Mouse (Mus musculus) cerebellum, postnatal 10 days (tissue): ENCODE measurements around the gene Srgap3.

Source experiments
- DNase-seq, 2 experiments: peaks; one replicate each; pipeline ENCODE4 v3.0.0; 2021; ENCODE audit warnings: mixed read lengths in 2 of 2

Srgap3 gene

GRCm38 (mm10) chr6:112857057-112857456 is 90.0 kb downstream of the Srgap3 start:
- DNase-seq = no peak

- no peak for DNase-seq
Observed at GRCm38 (mm10) chr6:112855183-112855582, 91.9 kb downstream of the Srgap3 start.

DNA sequence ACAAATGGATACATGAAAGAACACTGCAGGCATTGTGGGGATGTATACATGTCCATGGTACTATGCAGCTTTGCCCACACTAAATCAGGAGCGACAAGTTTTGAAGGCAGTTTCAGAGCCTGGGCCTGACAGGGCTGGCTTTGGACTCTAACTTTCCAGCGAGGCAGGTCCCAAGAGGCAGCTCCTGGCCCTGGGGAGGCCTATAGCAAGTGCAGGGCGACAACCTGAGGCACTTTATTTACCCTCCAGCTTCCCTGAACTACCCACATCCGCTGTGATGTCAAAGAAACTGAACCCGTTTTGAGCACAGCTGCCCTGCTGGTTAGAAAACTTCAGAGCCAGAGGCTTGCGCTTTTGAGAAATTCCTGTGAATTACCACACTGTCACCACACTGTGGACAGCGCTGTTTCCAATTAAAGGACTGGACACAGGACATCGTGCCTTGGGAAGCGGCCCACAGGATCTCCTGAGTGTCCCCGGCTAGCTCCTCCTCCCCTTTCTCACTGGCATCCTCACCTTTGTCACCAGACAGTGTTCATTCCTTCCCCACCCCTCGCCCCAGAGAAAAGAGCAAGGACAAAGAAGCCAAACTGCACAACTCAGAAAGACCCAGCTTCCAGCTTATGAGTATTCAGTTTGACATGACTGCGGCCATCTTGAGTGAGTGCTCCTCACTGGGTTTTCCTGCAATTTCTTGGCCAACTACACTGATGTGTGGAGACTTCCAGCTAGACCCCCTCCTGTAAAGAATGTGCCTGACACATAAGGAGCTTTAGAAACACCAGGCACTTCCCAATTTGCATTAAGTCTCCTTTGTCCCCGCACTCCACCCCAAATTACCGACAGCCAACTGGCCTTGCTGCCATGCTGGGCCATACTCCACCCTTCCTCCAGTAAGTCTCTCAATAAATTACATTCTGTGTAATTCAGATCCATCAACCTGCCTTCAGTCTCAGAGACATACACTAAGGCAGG is 94.5 kb downstream of the Srgap3 start:
- DNase-seq = no peak

DNA sequence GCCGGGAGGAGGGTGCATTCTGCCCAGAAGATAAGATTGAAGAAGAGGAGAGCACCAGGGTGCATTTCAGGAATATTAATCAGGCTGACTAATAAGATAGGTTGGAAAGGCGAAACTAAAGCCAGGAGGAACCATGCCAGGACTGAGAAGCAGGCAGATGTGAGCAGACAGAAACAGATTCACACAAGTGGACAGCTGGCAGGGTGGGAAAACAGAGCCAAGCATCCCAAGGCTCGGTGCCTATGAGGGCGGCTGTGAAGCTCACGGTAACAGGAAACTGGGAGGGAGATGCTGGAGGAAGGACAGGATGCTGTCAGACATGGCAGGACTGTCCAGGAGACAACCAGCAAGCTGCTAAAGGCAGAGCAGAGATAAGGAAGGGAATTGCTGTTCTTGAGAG is 96.3 kb downstream of the Srgap3 start:
- peak; percentile 69 to 76 for DNase-seq

DNA sequence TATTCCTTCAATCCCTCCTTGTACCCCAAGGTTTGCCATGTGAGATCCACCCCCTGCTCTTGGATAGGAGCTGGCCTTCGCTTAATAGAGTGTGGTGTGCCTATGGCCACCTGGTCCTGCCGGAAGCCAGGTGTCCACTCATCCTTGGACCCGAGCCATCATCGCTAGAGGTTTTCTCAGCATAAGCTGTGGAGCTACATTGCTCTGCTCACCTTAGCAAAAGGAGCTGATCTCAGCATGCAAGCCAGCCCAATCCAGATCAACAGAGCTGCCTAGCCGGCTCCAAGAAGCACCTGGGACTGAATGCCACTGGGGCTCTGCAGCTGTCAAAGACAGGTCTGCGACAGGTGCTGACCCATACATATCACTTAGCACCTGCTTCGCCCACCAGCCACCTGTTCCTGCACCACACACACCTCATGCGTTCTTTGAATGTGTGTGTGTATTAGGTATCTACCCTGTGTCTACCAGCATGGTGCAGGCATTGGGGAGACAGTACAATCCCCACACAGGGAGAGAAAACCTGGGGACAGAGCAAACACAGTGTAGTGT is 98.4 kb downstream of the Srgap3 start:
- peak; percentile 51 to 53 for DNase-seq

DNA sequence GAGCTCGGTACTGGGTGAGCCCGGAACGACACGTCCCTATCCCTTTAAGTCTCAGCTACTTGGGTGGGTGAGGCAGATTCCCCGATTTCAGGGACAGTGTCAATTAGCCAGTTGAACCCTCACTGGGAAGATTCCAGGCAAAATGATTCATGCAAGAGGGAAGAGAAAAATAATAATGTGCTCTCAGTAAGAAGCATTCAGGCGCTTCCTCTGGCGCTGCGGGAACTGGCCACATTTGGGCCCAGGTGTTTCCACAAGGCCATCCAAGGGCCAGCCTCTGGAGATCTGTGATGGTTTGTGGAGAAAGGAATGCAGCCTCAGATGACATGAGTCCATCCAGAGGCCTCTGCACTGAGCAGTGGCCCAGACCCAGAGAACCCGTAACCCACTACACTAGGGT is 100.2 kb downstream of the Srgap3 start:
- DNase-seq = no peak

DNA sequence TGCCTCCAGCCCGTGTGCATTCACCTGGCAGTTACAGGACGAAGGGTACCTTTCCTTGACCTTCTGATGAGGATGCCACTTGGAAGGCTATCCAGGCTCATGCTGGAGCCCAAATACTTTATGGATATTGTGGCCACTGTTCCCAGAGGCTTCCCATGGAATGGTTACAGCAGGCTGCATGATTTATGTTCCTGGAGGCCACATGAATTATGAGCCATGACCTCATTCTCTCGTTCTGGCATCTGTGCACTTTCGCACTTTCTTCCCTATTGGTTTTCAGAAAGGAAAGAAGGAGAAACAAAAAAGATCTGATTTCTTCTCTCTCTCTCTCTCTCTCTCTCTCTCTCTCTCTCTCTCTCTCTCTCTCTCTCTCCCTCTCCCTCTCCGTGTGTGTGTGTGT is 104.6 kb downstream of the Srgap3 start:
- DNase-seq = no peak

- no peak for DNase-seq
Observed at GRCm38 (mm10) chr6:112840400-112840799, 106.7 kb downstream of the Srgap3 start.

DNA sequence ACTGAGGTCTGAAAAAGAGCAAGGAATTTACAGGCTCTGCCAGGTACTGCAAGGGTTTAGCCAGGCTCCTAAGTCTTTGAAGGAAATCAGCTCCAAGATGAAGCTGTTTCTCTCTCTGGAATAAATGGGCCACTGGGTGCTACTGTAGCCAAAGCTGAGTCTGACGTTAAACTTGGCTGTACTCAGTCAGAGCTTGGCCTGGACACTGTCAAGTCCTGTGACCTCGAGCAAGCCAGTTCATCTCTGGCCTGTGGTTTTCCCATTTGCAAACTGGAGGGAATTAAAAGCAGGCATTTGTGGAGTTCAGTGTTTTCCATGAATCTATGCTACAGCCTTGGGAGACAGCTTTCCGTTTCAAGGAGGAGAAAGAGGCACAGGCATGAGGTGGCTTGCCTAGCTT is 107.7 kb downstream of the Srgap3 start:
- no peak for DNase-seq

DNA sequence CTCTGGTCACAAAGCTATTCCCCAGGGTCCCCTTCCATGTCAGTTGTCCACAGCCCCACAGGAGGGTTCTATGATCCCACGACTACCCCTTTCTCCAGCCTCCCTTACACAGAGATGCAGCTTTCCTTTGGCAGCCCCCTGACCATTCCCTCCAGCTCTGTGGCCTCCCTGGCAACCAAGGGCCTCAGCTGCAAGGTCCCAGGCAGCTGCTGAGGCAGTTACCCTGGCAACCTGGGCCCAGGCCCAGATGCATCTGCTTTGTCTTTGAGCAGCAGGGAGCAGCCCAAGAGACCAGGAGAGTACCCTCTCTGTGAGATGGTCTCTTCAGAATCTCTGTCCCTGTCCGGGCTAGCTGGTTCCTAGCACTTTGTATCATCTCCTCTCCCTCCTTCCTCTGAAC is 108.2 kb downstream of the Srgap3 start:
- peak; percentile 75 to 87 for DNase-seq

GRCm38 (mm10) chr6:112836712-112837111 is 110.4 kb downstream of the Srgap3 start:
- no peak for DNase-seq

DNA sequence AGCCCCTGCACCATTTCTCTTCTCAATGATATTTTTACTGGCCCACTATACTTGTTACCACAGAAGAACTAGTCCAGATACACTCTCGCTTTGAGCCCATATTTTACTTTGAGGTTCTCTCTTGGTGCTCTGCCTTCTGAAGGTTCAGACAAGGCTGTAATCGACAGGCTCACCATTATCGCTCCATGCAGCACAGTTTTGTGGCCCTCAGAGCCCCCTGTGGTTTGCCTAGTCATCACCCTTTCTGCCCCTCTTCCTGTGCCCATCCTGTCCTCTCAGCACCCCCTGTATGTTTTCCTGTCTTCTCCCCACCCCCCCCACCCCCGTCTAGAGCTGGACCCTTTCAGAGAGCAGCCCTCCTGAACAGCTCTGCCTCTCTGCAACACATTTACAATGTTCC is 111.7 kb downstream of the Srgap3 start:
- no peak for DNase-seq

DNA sequence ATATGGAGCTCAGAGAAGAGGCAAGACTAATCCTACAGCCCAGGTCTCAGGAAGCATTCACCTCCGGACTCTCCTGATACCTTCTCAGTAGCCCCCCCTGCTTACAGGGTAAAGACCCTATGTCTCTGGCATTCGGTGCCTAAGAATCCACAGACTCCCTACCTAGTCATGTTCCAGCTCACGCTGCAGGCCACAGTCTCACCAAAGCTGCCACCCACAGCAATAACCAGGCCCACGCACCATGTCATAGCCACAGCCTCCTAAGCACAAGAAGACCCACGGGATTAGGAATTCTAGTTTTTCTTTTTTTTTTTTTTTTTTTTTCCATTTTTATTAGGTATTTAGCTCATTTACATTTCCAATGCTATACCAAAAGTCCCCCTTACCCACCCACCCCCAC is 112.6 kb downstream of the Srgap3 start:
- DNase-seq = no peak

DNA sequence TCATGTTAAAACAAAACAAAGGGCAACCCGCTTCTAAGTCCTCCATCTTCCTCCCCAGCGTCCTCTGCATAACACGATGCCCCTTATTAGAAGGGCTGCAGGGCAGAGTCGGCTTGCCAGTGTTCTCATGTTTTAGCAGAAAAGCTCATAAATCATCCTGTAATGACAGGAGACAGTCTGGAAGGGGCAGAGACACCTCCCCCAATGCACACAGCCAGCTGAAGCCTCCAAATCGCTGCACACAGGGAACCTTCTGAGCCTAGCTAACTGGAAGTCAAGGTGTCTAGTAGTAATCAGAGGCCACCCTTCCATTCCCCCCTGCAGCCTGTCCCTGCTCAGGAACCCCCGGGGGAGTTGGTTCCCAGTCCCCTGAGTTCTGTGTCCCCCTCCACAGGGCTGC is 113.3 kb downstream of the Srgap3 start:
- no peak for DNase-seq

- DNase-seq = peak in 1 of 2 experiments; percentile 55
Observed at GRCm38 (mm10) chr6:112829196-112829595, 117.9 kb downstream of the Srgap3 start.

DNA sequence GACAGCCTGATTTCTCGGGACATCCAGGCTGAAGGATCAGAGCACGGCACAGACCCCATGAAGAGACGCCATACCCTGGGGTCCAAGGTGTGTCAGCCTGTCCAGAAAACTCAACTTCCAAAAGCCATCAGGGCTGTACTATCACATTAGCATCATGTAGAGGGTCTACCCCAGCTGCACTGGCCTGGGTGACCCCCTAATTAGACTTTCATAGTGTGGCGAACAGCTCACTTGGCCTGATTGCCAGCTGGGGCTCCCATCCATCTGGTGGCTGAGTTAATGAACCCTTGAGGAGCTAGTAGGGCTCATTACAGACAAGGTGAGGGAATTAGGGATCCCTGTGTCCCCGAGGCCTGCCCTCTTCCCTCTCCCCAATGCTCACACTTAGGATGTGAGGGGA is 118.6 kb downstream of the Srgap3 start:
- DNase-seq = peak in 1 of 2 experiments; percentile 59

DNA sequence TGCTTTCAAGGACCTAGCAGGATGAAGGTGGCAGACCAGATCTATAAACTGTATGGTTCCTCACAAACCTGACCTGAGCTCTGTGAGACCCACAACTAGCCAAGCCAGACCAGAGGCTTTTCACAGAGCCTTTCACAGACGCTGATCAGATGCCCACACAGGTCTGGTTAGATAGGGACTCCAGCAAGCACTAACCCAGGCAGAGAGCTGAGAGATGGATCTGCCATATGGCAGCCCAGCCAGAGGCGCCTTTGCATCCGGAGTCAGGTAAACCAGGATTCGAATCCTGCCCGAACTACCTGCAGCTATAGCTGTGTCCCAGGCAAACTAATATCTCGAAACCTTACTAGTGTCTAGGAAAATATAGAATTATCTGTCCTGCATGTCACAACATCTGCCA is 121.4 kb downstream of the Srgap3 start:
- DNase-seq = no peak

- peak; percentile 85 to 89 for DNase-seq
Observed at GRCm38 (mm10) chr6:112823096-112823495, 124.0 kb downstream of the Srgap3 start.

DNA sequence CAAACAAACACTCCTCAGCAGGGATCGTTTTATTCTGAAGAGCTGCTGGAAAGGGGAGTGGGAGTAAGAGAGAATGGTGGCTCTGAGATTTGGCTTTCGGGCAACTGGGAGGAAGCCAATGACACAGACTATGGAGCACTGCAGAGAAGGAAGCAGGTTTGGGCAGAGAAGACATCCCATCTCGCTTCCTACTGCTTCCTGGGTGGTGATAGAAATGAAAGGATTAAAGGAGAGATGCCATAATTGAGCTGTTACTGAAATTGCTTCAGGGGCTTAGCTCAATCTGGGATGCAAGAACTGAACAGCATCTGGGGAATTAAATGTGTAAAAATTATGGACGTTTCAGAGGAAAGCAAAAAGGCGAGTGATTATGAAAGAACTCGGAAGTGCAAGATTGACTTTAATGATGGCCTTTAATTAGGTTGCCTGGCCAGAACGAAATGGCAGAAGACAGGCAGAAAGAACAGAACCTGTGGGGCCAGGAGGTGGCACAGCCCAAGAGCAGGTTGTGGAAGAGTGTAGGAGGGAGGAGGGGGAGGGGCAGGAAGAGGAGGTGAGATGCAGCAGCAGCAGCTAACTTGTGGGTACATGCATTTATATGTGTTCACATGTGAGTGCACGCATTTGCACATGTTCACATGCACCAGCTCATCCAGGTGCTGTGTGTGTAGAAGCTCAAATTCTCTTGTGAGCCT is 126.6 kb downstream of the Srgap3 start:
- DNase-seq = peak; percentile 61 to 64

DNA sequence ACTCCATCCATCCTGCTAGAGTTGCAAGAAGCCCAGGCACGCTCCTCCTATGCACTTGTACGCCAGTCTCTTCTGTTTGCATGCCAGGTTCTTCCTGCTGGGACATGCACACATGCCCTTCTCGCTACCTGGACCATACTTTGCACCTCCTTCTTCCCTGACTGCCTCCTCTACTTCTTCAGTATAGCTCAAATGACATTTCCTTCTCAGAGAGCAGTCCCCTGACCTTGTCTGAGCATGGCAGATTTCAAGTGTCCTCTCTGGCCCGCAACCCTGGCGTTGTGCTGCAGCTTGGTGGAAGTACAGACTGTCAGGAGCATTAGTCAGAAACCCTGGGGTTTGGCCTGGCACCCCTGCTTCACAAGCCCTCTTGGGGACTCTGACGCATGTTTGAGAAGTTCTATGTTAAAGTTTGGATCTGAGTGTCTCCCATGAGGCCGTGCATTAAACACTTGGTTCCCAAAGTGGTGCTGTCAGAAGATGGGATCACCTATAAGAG is 128.6 kb downstream of the Srgap3 start:
- no peak for DNase-seq

- DNase-seq = no peak
Observed at GRCm38 (mm10) chr6:112815604-112816003, 131.5 kb downstream of the Srgap3 start.

GRCm38 (mm10) chr6:112814525-112815086 is 132.5 kb downstream of the Srgap3 start:
- no peak for DNase-seq

DNA sequence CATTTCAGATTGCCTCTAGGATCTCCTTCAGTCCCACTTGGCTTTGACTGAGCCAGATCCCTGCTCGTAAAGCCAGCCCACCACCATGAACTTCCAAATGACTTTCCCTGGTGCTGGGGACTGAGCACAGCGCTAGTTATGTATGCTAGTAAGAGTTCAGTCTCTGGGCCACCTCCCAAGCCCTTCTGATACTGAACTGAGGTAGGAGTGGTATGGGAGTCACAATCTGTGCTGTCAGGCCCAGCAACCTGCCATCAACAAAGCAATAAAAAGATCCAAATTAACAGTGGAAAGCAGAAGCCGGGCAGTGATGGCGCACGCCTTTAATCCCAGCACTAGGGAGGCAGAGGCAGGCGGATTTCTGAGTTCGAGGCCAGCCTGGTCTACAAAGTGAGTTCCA is 134.2 kb downstream of the Srgap3 start:
- DNase-seq = no peak
